ENCODE assay signal across 8 mouse cellular contexts in the genomic region with DNA sequence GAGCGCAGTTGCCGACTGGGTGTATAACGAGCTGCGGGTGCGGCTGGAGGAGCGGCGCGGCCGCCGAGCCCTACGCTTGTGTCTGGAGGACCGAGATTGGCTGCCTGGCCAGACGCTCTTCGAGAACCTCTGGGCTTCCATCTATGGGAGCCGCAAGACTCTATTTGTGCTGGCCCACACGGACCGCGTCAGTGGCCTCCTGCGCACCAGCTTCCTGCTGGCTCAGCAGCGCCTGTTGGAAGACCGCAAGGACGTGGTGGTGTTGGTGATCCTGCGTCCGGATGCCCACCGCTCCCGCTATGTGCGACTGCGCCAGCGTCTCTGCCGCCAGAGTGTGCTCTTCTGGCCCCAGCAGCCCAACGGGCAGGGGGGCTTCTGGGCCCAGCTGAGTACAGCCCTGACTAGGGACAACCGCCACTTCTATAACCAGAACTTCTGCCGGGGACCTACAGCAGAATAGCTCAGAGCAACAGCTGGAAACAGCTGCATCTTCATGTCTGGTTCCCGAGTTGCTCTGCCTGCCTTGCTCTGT. TPM values are rescaled to one million over a fixed set of nuclear protein-coding genes. Genes with fewer than 3 reads are reported as not detected.
A peak's percentile ranks its signal among the peaks of the same experiment; 100 is the strongest.
DNase-seq lines count a peak whose midpoint lies in the region; ATAC-seq and TF ChIP-seq lines count a peak whose summit lies in the region.

No protein-coding gene starts in this region.

- H3K4me3 ChIP-seq in embryonic facial prominence, embryonic 15.5 days (replicated peaks): peak overlapping the region; percentile 41
- peak overlapping the region; percentile 38 for H3K4me3 ChIP-seq in hindbrain, embryonic 12.5 days
- H3K4me3 ChIP-seq in liver, embryonic 14.5 days (ENCODE audit: insufficient read depth in 1 of 2, low read depth in 2 of 2, low read length in 2 of 2): 0 out of 4 replicates have a peak overlapping the region, but pooled peaks of 1 of the 2 experiments have one; percentile 12
- peak overlapping the region; percentile 32 for H3K4me3 ChIP-seq in neural tube, embryonic 14.5 days (ENCODE audit: low read depth, low read length)

- peaks cover 14% of the 10 kb centered on the region for H3K4me1 ChIP-seq in embryonic facial prominence, embryonic 15.5 days
- peaks cover 9% of the 10 kb centered on the region for H3K4me1 ChIP-seq in hindbrain, embryonic 12.5 days
- H3K4me1 ChIP-seq in liver, embryonic 14.5 days (replicated peaks; ENCODE audit: control insufficient read depth in 2 of 2, insufficient read depth in 2 of 2, low read length in 1 of 2): peaks cover 0 to 9% of the 10 kb centered on the region in 2 experiments; a peak in 2 of 4 replicates
- H3K4me1 ChIP-seq in neural tube, embryonic 14.5 days (ENCODE audit: control insufficient read depth, insufficient read depth, low read length): no peaks in the 10 kb centered on the region

- H3K9ac ChIP-seq in embryonic facial prominence, embryonic 15.5 days: no peak overlapping the region; the same call in 1 of the 2 replicates
- H3K9ac ChIP-seq in hindbrain, embryonic 12.5 days: peak overlapping the region; percentile 59
- no peak overlapping the region for H3K9ac ChIP-seq in liver, embryonic 14.5 days (replicated peaks)
- H3K9ac ChIP-seq in neural tube, embryonic 14.5 days (replicated peaks; ENCODE audit: low read depth, low read length): peak overlapping the region; percentile 53

- DNase-seq in adrenal gland, postnatal 36 days: peak; percentile 37 to 48
- DNase-seq in adrenal gland, postnatal 25 days: no peak
- DNase-seq in liver, embryonic 14.5 days (ENCODE audit: low read depth in 3 of 3, low spot score in 3 of 3): no peak
- DNase-seq in spleen, adult 12 weeks (ENCODE audit: low spot score): no peak

- ATAC-seq in CD4-positive, CD25-positive, alpha-beta regulatory T cell, adult 4 months: peak; percentile 29
- peak; percentile 66 for ATAC-seq in embryonic facial prominence, embryonic 15.5 days (ENCODE audit: insufficient number of reproducible peaks, low FRiP score, low TSS enrichment, low read depth)
- peak; percentile 68 for ATAC-seq in hindbrain, embryonic 12.5 days (ENCODE audit: low FRiP score)
- ATAC-seq in liver, embryonic 14.5 days (ENCODE audit: insufficient read depth): 0 out of 2 replicates have a peak, but pooled peaks have one; percentile 17
- ATAC-seq in neural tube, embryonic 14.5 days (ENCODE audit: low read depth): peak; percentile 80

- H3K4me2 ChIP-seq in embryonic facial prominence, embryonic 15.5 days (replicated peaks): peak overlapping the region; percentile 76
- peak overlapping the region; percentile 72 for H3K4me2 ChIP-seq in hindbrain, embryonic 12.5 days (replicated peaks)
- peak overlapping the region; percentile 46 for H3K4me2 ChIP-seq in liver, embryonic 14.5 days (ENCODE audit: low read depth)
- H3K4me2 ChIP-seq in neural tube, embryonic 14.5 days (ENCODE audit: low read depth, low read length): peak overlapping the region; percentile 65

- no peak for TF ChIP-seq EP300 in liver, embryonic 14.5 days (IDR thresholded peaks at IDR 0.05; ENCODE audit: low read depth)

- TF ChIP-seq CTCF in liver, embryonic 14.5 days (IDR thresholded peaks at IDR 0.05; ENCODE audit: low read depth): peak; percentile 17; the same call in 1 of the 2 replicates

- H3K27me3 ChIP-seq in embryonic facial prominence, embryonic 15.5 days: peaks cover 7% of the 10 kb centered on the region; the same call in 1 of the 2 replicates
- peaks cover 10% of the 10 kb centered on the region for H3K27me3 ChIP-seq in hindbrain, embryonic 12.5 days
- peaks cover 20% of the 10 kb centered on the region for H3K27me3 ChIP-seq in liver, embryonic 14.5 days (ENCODE audit: control insufficient read depth, insufficient read depth, low read length)
- no peaks in the 10 kb centered on the region for H3K27me3 ChIP-seq in neural tube, embryonic 14.5 days (ENCODE audit: control insufficient read depth, insufficient read depth, low read length)

- no peaks in the 10 kb centered on the region for H3K36me3 ChIP-seq in embryonic facial prominence, embryonic 15.5 days
- no peaks in the 10 kb centered on the region for H3K36me3 ChIP-seq in hindbrain, embryonic 12.5 days
- no peaks in the 10 kb centered on the region for H3K36me3 ChIP-seq in liver, embryonic 14.5 days (replicated peaks; ENCODE audit: control insufficient read depth, insufficient read depth, low read depth)
- H3K36me3 ChIP-seq in neural tube, embryonic 14.5 days (ENCODE audit: control insufficient read depth, insufficient read depth, low read length): no peaks in the 10 kb centered on the region

- 4% methylated on average over 34 of the region's 34 CpGs for WGBS in embryonic facial prominence, embryonic 15.5 days
- WGBS in hindbrain, embryonic 12.5 days: 3% methylated on average over 34 of the region's 34 CpGs
- WGBS in liver, embryonic 14.5 days (ENCODE audit: insufficient replicate concordance): 7% methylated on average over 34 of the region's 34 CpGs
- WGBS in neural tube, embryonic 14.5 days: 6% methylated on average over 34 of the region's 34 CpGs

- H3K9me3 ChIP-seq in embryonic facial prominence, embryonic 15.5 days (replicated peaks): no peaks in the 10 kb centered on the region
- H3K9me3 ChIP-seq in hindbrain, embryonic 12.5 days (replicated peaks): no peaks in the 10 kb centered on the region
- H3K9me3 ChIP-seq in liver, embryonic 14.5 days (ENCODE audit: control insufficient read depth, low read length): no peaks in the 10 kb centered on the region
- no peaks in the 10 kb centered on the region for H3K9me3 ChIP-seq in neural tube, embryonic 14.5 days (ENCODE audit: control insufficient read depth, low read length)

- H3K27ac ChIP-seq in embryonic facial prominence, embryonic 15.5 days (replicated peaks): no peak overlapping the region
- H3K27ac ChIP-seq in hindbrain, embryonic 12.5 days: no peak overlapping the region
- H3K27ac ChIP-seq in liver, embryonic 14.5 days: no peak overlapping the region
- H3K27ac ChIP-seq in neural tube, embryonic 14.5 days (ENCODE audit: low read depth, low read length): no peak overlapping the region

RNA-seq across cellular contexts. Expression of gene Tlr9, which starts 3.8 kb away (rescaled TPM):
- total RNA-seq in adrenal gland, postnatal 36 days (2021): under 1 TPM; 0.89 TPM
- total RNA-seq in adrenal gland, postnatal 25 days (2021): 0.67 and 0.85 TPM in 2 replicates
- polyA plus RNA-seq in CD4-positive, CD25-positive, alpha-beta regulatory T cell, adult 4 months (2017; shearing (Covaris generic)): not detected
- polyA plus RNA-seq in embryonic facial prominence, embryonic 15.5 days (2015; fragmentation: Nextera tagmentation; extraction: Ambion mirVana): 0.07 and 0.28 TPM in 2 replicates
- polyA plus RNA-seq in hindbrain, embryonic 12.5 days (2016; fragmentation: Nextera tagmentation; extraction: Ambion mirVana): 0.05 and 0.07 TPM in 2 replicates
- polyA plus RNA-seq in liver, embryonic 14.5 days (2012; rRNA removed): 0.29 and 0.45 TPM in 2 replicates
- polyA plus RNA-seq in liver, embryonic 14.5 days (2014; fragmentation: Nextera tagmentation; extraction: Ambion mirVana): 0.06 and 0.08 TPM in 2 replicates
- 0.08 and 0.09 TPM in 2 replicates for polyA plus RNA-seq in neural tube, embryonic 14.5 days (2014; fragmentation: Nextera tagmentation; extraction: Ambion mirVana)

RNA-seq across cellular contexts. Expression of gene Alas1, which starts 22.2 kb away (rescaled TPM):
- total RNA-seq in adrenal gland, postnatal 36 days (2021): 1,000 to 10,000 TPM; 1,599 to 3,152 TPM
- total RNA-seq in adrenal gland, postnatal 25 days (2021): 769 and 1,285 TPM in 2 replicates
- 10 to 100 TPM; 43.4 to 74.4 TPM for polyA plus RNA-seq in CD4-positive, CD25-positive, alpha-beta regulatory T cell, adult 4 months (2017; shearing (Covaris generic))
- polyA plus RNA-seq in embryonic facial prominence, embryonic 15.5 days (2015; fragmentation: Nextera tagmentation; extraction: Ambion mirVana): 107 and 109 TPM in 2 replicates
- polyA plus RNA-seq in hindbrain, embryonic 12.5 days (2016; fragmentation: Nextera tagmentation; extraction: Ambion mirVana): 79.2 and 92.1 TPM in 2 replicates
- polyA plus RNA-seq in liver, embryonic 14.5 days (2012; rRNA removed): 29.2 and 29.8 TPM in 2 replicates
- polyA plus RNA-seq in liver, embryonic 14.5 days (2014; fragmentation: Nextera tagmentation; extraction: Ambion mirVana): 36.9 and 43.6 TPM in 2 replicates
- 99.7 and 104 TPM in 2 replicates for polyA plus RNA-seq in neural tube, embryonic 14.5 days (2014; fragmentation: Nextera tagmentation; extraction: Ambion mirVana)

RNA-seq across cellular contexts. Expression of gene Twf2, which starts 23.3 kb away (rescaled TPM):
- total RNA-seq in adrenal gland, postnatal 36 days (2021): 100 to 1,000 TPM in 1 of 2 experiments, 10 to 100 TPM in 1; 64.8 to 117 TPM
- total RNA-seq in adrenal gland, postnatal 25 days (2021): 111 and 128 TPM in 2 replicates
- 100 to 1,000 TPM; 151 to 174 TPM for polyA plus RNA-seq in CD4-positive, CD25-positive, alpha-beta regulatory T cell, adult 4 months (2017; shearing (Covaris generic))
- 57.2 and 64.1 TPM in 2 replicates for polyA plus RNA-seq in embryonic facial prominence, embryonic 15.5 days (2015; fragmentation: Nextera tagmentation; extraction: Ambion mirVana)
- polyA plus RNA-seq in hindbrain, embryonic 12.5 days (2016; fragmentation: Nextera tagmentation; extraction: Ambion mirVana): 60.2 and 62.1 TPM in 2 replicates
- polyA plus RNA-seq in liver, embryonic 14.5 days (2012; rRNA removed): 14.3 and 14.9 TPM in 2 replicates
- 18.7 and 19.7 TPM in 2 replicates for polyA plus RNA-seq in liver, embryonic 14.5 days (2014; fragmentation: Nextera tagmentation; extraction: Ambion mirVana)
- 44.2 and 48.4 TPM in 2 replicates for polyA plus RNA-seq in neural tube, embryonic 14.5 days (2014; fragmentation: Nextera tagmentation; extraction: Ambion mirVana)

RNA-seq across cellular contexts. Expression of gene Ppm1m, which starts 26.7 kb away (rescaled TPM):
- total RNA-seq in adrenal gland, postnatal 36 days (2021): 100 to 1,000 TPM in 1 of 2 experiments, 10 to 100 TPM in 1; 90.8 to 117 TPM
- 119 and 156 TPM in 2 replicates for total RNA-seq in adrenal gland, postnatal 25 days (2021)
- polyA plus RNA-seq in CD4-positive, CD25-positive, alpha-beta regulatory T cell, adult 4 months (2017; shearing (Covaris generic)): 10 to 100 TPM; 19.8 to 24.0 TPM
- 55.8 and 57.1 TPM in 2 replicates for polyA plus RNA-seq in embryonic facial prominence, embryonic 15.5 days (2015; fragmentation: Nextera tagmentation; extraction: Ambion mirVana)
- 32.3 and 37.0 TPM in 2 replicates for polyA plus RNA-seq in hindbrain, embryonic 12.5 days (2016; fragmentation: Nextera tagmentation; extraction: Ambion mirVana)
- polyA plus RNA-seq in liver, embryonic 14.5 days (2012; rRNA removed): 7.2 and 10.0 TPM in 2 replicates
- polyA plus RNA-seq in liver, embryonic 14.5 days (2014; fragmentation: Nextera tagmentation; extraction: Ambion mirVana): 5.4 and 5.9 TPM in 2 replicates
- polyA plus RNA-seq in neural tube, embryonic 14.5 days (2014; fragmentation: Nextera tagmentation; extraction: Ambion mirVana): 11.1 and 14.4 TPM in 2 replicates

RNA-seq across cellular contexts. Expression of gene Poc1a, which starts 54.6 kb away (rescaled TPM):
- total RNA-seq in adrenal gland, postnatal 36 days (2021): 1 to 10 TPM; 3.6 to 5.6 TPM
- 4.4 and 6.3 TPM in 2 replicates for total RNA-seq in adrenal gland, postnatal 25 days (2021)
- 1 to 10 TPM; 2.3 to 8.0 TPM for polyA plus RNA-seq in CD4-positive, CD25-positive, alpha-beta regulatory T cell, adult 4 months (2017; shearing (Covaris generic))
- 22.4 and 32.8 TPM in 2 replicates for polyA plus RNA-seq in embryonic facial prominence, embryonic 15.5 days (2015; fragmentation: Nextera tagmentation; extraction: Ambion mirVana)
- polyA plus RNA-seq in hindbrain, embryonic 12.5 days (2016; fragmentation: Nextera tagmentation; extraction: Ambion mirVana): 15.4 and 16.4 TPM in 2 replicates
- polyA plus RNA-seq in liver, embryonic 14.5 days (2012; rRNA removed): 17.8 and 18.5 TPM in 2 replicates
- 21.4 and 23.7 TPM in 2 replicates for polyA plus RNA-seq in liver, embryonic 14.5 days (2014; fragmentation: Nextera tagmentation; extraction: Ambion mirVana)
- 4.5 and 5.8 TPM in 2 replicates for polyA plus RNA-seq in neural tube, embryonic 14.5 days (2014; fragmentation: Nextera tagmentation; extraction: Ambion mirVana)

Comparison
In these comparisons a context has a peak if more than half of its experiments do, and no peak if none do; other contexts are left out.
1. DNase-seq: peak in adrenal gland, postnatal 36 days (2 of 2); none in adrenal gland, postnatal 25 days (single experiment), liver, embryonic 14.5 days (0 of 3) and spleen, adult 12 weeks (single experiment).
2. ATAC-seq: peak in every context shown above with its lines; median percentile 80 in neural tube, embryonic 14.5 days; 68 in hindbrain, embryonic 12.5 days; 66 in embryonic facial prominence, embryonic 15.5 days; 29 in CD4-positive, CD25-positive, alpha-beta regulatory T cell, adult 4 months; 17 in liver, embryonic 14.5 days.
3. H3K9ac ChIP-seq: peak in hindbrain, embryonic 12.5 days (single experiment) and neural tube, embryonic 14.5 days (single experiment); none in embryonic facial prominence, embryonic 15.5 days (single experiment) and liver, embryonic 14.5 days (single experiment).
4. Peak in every context shown above with its lines, with median percentiles within 50 percentile points of each other: H3K4me2 ChIP-seq.